Mouse (Mus musculus) forebrain, embryonic 10.5 days (tissue): ENCODE measurements around the gene Adk. TPM values are rescaled to one million over a fixed set of nuclear protein-coding genes. Genes with fewer than 3 reads are reported as not detected.

Experiments used
- DNase-seq: peaks from one replicate; pipeline ENCODE4 v3.0.0-alpha.2; 2017; ENCODE audit warnings: low spot score; ENCODE audit errors: extremely low spot score
- H3K27ac ChIP-seq: fragments of 300-500 bp; sonication (generic); 2 replicates; pipeline ENCODE4 v1.5.1; 2016; ENCODE audit warnings: mild to moderate bottlenecking
- H3K27me3 ChIP-seq: fragments of 300-500 bp; sonication (generic); 2 replicates; pipeline ENCODE4 v1.6.1; 2016; ENCODE audit warnings: mild to moderate bottlenecking; ENCODE audit not compliant: poor library complexity, severe bottlenecking
- H3K36me3 ChIP-seq: fragments of 300-500 bp; sonication (generic); replicated peaks from 2 replicates; pipeline ENCODE4 v1.6.1; 2016; ENCODE audit warnings: mild to moderate bottlenecking, moderate library complexity
- H3K4me1 ChIP-seq: fragments of 300-500 bp; sonication (generic); 2 replicates; pipeline ENCODE4 v1.6.1; 2016
- H3K4me3 ChIP-seq: fragments of 300-500 bp; sonication (generic); 2 replicates; pipeline ENCODE4 v1.5.1; 2016; ENCODE audit warnings: mild to moderate bottlenecking, moderate library complexity
- H3K9me3 ChIP-seq: fragments of 300-500 bp; sonication (generic); 2 replicates; pipeline ENCODE4 v1.6.1; 2016; ENCODE audit warnings: mild to moderate bottlenecking, moderate library complexity
- WGBS: fragments of 180-500 bp; shearing (Covaris S2); methylation state at CpG from one replicate; pipeline ENCODE4 v1.1.7; 2016; 5-methylcytosine and 5-hydroxymethylcytosine counted together
- polyA plus RNA-seq: library from polyadenylated mRNA; unstranded; fragments of >200 nt; fragmentation: Nextera tagmentation; extraction: Ambion mirVana; gene quantifications from 2 replicates; pipeline ENCODE4 v1.2.1, GENCODE M21; 2016

Adk gene
- polyA plus RNA-seq, 1 experiment from 2014 or later, result 171 TPM

- H3K36me3 ChIP-seq, result no peaks in the 10 kb centered on the region
- WGBS, result 84% methylated on average over 4 of the region's 4 CpGs
- H3K27ac ChIP-seq, result no peak overlapping the region
- no peaks in the 10 kb centered on the region for H3K27me3 ChIP-seq
- peaks cover 17% of the 10 kb centered on the region for H3K4me1 ChIP-seq
- no peaks in the 10 kb centered on the region for H3K9me3 ChIP-seq
- no peak for DNase-seq
- H3K4me3 ChIP-seq, result no peak overlapping the region
Measured at GRCm38 (mm10) chr14:21150301-21150700, 97.9 kb downstream of the Adk start.

- H3K36me3 ChIP-seq, result no peaks in the 10 kb centered on the region
- no peaks in the 10 kb centered on the region for H3K9me3 ChIP-seq
- H3K27ac ChIP-seq, result no peak overlapping the region
- no peak overlapping the region for H3K4me3 ChIP-seq
- WGBS, result 97% methylated on average over 6 of the region's 6 CpGs
- no peak for DNase-seq
- H3K27me3 ChIP-seq, result no peaks in the 10 kb centered on the region
- H3K4me1 ChIP-seq, result peaks cover 14% of the 10 kb centered on the region
Measured at GRCm38 (mm10) chr14:21152055-21152454, 99.7 kb downstream of the Adk start.

- Histone ChIP-seq H3K9me3 (no peaks in the 10 kb centered on the region), H3K4me1 (peaks cover 12% of the 10 kb centered on the region; the same call in 1 of the 2 replicates), H3K27me3 (no peaks in the 10 kb centered on the region), H3K4me3 (no peak overlapping the region), H3K36me3 (no peaks in the 10 kb centered on the region), H3K27ac (no peak overlapping the region)
- DNase-seq, result no peak
- WGBS, result 76% methylated on average over 10 of the region's 10 CpGs
Measured at GRCm38 (mm10) chr14:21165706-21166105, 113.3 kb downstream of the Adk start.

- H3K27me3 ChIP-seq, result no peaks in the 10 kb centered on the region
Measured at GRCm38 (mm10) chr14:21166114-21166513, 113.7 kb downstream of the Adk start.

GRCm38 (mm10) chr14:21173973-21174745 is 121.8 kb downstream of the Adk start:
- Histone ChIP-seq H3K27me3 (no peaks in the 10 kb centered on the region), H3K36me3 (0 out of 2 replicates have a peak, but pooled peaks cover 5% of the 10 kb centered on the region), H3K27ac (no peak overlapping the region), H3K4me1 (no peaks in the 10 kb centered on the region), H3K4me3 (no peak overlapping the region), H3K9me3 (no peaks in the 10 kb centered on the region)
- WGBS, result 95% methylated on average over 1 of the region's 1 CpGs
- DNase-seq, result no peak

More at GRCm38 (mm10) chr14:21166114-21166513, 113.7 kb downstream of the Adk start:
- 91% methylated on average over 3 of the region's 3 CpGs for WGBS
- DNase-seq, result no peak
- Histone ChIP-seq H3K36me3 (no peaks in the 10 kb centered on the region), H3K4me3 (no peak overlapping the region), H3K9me3 (no peaks in the 10 kb centered on the region), H3K27ac (no peak overlapping the region), H3K4me1 (peaks cover 12% of the 10 kb centered on the region; the same call in 1 of the 2 replicates)

GRCm38 (mm10) chr14:21174804-21175203 is 122.4 kb downstream of the Adk start:
- Histone ChIP-seq H3K27me3 (no peaks in the 10 kb centered on the region), H3K4me1 (no peaks in the 10 kb centered on the region), H3K27ac (no peak overlapping the region), H3K9me3 (no peaks in the 10 kb centered on the region), H3K36me3 (0 out of 2 replicates have a peak, but pooled peaks cover 5% of the 10 kb centered on the region), H3K4me3 (no peak overlapping the region)
- DNase-seq, result no peak
- 93% methylated on average over 2 of the region's 2 CpGs for WGBS

GRCm38 (mm10) chr14:21177781-21178180 is 125.4 kb downstream of the Adk start:
- Histone ChIP-seq H3K4me3 (no peak overlapping the region), H3K36me3 (no peaks in the 10 kb centered on the region), H3K27me3 (no peaks in the 10 kb centered on the region), H3K27ac (no peak overlapping the region), H3K4me1 (no peaks in the 10 kb centered on the region), H3K9me3 (no peaks in the 10 kb centered on the region)
- no peak for DNase-seq
- 88% methylated on average over 2 of the region's 2 CpGs for WGBS

GRCm38 (mm10) chr14:21178356-21178755 is 126.0 kb downstream of the Adk start:
- Histone ChIP-seq H3K9me3 (no peaks in the 10 kb centered on the region), H3K27ac (no peak overlapping the region), H3K36me3 (no peaks in the 10 kb centered on the region), H3K4me3 (no peak overlapping the region), H3K4me1 (no peaks in the 10 kb centered on the region), H3K27me3 (no peaks in the 10 kb centered on the region)
- DNase-seq, result no peak
- 92% methylated on average over 6 of the region's 6 CpGs for WGBS

- DNase-seq, result no peak
- Histone ChIP-seq H3K27ac (no peak overlapping the region), H3K27me3 (no peaks in the 10 kb centered on the region), H3K4me1 (no peaks in the 10 kb centered on the region), H3K4me3 (no peak overlapping the region), H3K9me3 (no peaks in the 10 kb centered on the region), H3K36me3 (no peaks in the 10 kb centered on the region)
- WGBS, result 93% methylated on average over 3 of the region's 3 CpGs
Measured at GRCm38 (mm10) chr14:21181053-21181452, 128.7 kb downstream of the Adk start.

- H3K4me1 ChIP-seq, result no peaks in the 10 kb centered on the region
- H3K27me3 ChIP-seq, result no peaks in the 10 kb centered on the region
- 93% methylated on average over 6 of the region's 6 CpGs for WGBS
- H3K36me3 ChIP-seq, result no peaks in the 10 kb centered on the region
- H3K27ac ChIP-seq, result no peak overlapping the region
- no peaks in the 10 kb centered on the region for H3K9me3 ChIP-seq
- H3K4me3 ChIP-seq, result no peak overlapping the region
- no peak for DNase-seq
Measured at GRCm38 (mm10) chr14:21191966-21192365, 139.6 kb downstream of the Adk start.

GRCm38 (mm10) chr14:21192749-21193148 is 140.4 kb downstream of the Adk start:
- no peaks in the 10 kb centered on the region for H3K27me3 ChIP-seq
- no peak overlapping the region for H3K27ac ChIP-seq
- H3K9me3 ChIP-seq, result no peaks in the 10 kb centered on the region
- no peak overlapping the region for H3K4me3 ChIP-seq
- H3K4me1 ChIP-seq, result no peaks in the 10 kb centered on the region
- no peak for DNase-seq
- WGBS, result 91% methylated on average over 3 of the region's 3 CpGs
- H3K36me3 ChIP-seq, result no peaks in the 10 kb centered on the region

GRCm38 (mm10) chr14:21194336-21194735 is 142.0 kb downstream of the Adk start:
- H3K4me1 ChIP-seq, result no peaks in the 10 kb centered on the region
- no peak overlapping the region for H3K4me3 ChIP-seq
- no peaks in the 10 kb centered on the region for H3K36me3 ChIP-seq
- no peak overlapping the region; the same call in 1 of the 2 replicates for H3K27ac ChIP-seq
- no peaks in the 10 kb centered on the region for H3K9me3 ChIP-seq
- H3K27me3 ChIP-seq, result no peaks in the 10 kb centered on the region
- DNase-seq, result no peak
- WGBS, result 93% methylated on average over 6 of the region's 6 CpGs

GRCm38 (mm10) chr14:21200850-21201249 is 148.5 kb downstream of the Adk start:
- no peaks in the 10 kb centered on the region for H3K9me3 ChIP-seq
- H3K27me3 ChIP-seq, result no peaks in the 10 kb centered on the region
- H3K4me1 ChIP-seq, result no peaks in the 10 kb centered on the region
- 94% methylated on average over 3 of the region's 3 CpGs for WGBS
- no peak for DNase-seq
- H3K27ac ChIP-seq, result no peak overlapping the region
- H3K4me3 ChIP-seq, result no peak overlapping the region
- no peaks in the 10 kb centered on the region for H3K36me3 ChIP-seq
